Mouse (Mus musculus): ENCODE results near the gene Scn8a. TPM values are rescaled to one million over a fixed set of nuclear protein-coding genes. Genes with fewer than 3 reads are reported as not detected.

The Scn8a gene
- polyA plus RNA-seq, 1 experiment: 107 TPM

DNA sequence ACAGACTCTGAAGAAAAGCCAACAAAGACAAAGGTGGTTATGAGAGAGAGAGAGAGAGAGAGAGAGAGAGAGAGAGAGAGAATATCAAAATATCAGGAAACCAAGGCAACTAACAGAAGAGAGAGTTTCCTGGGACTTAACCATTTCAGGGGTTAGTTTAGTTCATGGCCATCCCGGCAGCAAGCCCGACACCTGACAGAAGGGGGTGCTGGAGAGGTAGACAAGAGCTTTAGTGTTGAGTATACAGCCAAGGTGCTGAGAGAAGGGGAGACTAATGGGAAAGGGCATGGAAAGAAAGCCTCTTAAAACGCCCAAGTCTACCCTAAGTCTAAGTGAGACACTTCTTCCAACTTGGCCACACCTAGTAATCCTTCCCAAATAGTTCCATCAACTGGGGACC, 4.1 kb upstream of the Scn8a start:
- TF ChIP-seq CTCF (IDR thresholded peaks at IDR 0.05; ENCODE audit: borderline replicate concordance, insufficient read depth, low read depth, low read length): peak; percentile 44; the same call in 1 of the 2 replicates
- TF ChIP-seq POLR2A (IDR thresholded peaks at IDR 0.05; ENCODE audit: borderline replicate concordance, insufficient read depth, low read length): no peak
- Histone ChIP-seq H3K4me3 (replicated peaks; ENCODE audit: insufficient read depth, low read depth, low read length) (no peak overlapping the region), H3K27ac (ENCODE audit: insufficient read depth, low read length) (no peak overlapping the region), H3K27me3 (ENCODE audit: control insufficient read depth, insufficient read depth, low read length) (no peaks in the 10 kb centered on the region), H3K4me1 (ENCODE audit: control insufficient read depth, insufficient read depth, low read length) (no peaks in the 10 kb centered on the region)
- 72% methylated on average over 3 of the region's 3 CpGs for WGBS
- DNase-seq: no peak

DNA sequence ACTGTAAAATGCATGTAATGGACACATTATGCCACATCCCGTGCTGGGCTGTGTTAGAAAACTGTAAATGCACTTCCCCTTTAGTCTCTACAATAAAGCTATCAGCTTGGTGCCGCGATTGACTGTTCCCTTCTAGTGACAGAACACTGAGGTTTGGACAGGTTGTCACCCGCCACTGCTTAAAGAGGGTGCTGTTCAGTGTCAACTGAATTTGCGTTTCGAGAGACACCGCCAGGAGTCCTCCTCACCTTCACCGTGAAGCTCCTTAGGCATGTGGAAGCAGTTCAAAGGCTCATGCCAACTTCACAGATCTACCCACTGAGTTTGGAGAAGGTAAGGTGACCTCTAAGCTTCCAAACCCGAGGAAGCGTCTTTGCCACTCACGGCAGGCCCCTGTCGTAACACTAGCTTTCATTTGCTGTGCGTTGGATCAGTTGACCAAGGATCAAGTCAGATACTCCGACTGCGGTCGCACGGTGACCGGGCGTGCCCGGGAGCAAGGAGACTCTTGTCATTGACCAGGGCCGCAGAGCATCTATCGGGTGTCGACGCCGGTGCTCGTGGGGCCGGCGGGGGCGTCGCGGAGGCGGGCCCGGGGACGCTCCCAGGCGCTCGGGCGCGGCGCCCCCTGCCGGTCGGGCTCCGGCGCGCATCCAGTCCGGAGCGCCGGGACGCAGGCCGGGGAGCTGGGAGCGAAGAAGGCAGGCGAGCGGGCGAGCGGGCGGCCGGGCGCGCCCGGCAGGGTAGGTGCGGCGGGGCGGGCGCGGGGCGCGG, 530 bp downstream of the Scn8a start:
- H3K27me3 ChIP-seq (ENCODE audit: control insufficient read depth, insufficient read depth, low read length): no peaks in the 10 kb centered on the region
- DNase-seq: peak; percentile 89 to 91
- WGBS: 1% methylated on average over 59 of the region's 66 CpGs
- H3K27ac ChIP-seq (ENCODE audit: insufficient read depth, low read length): peak overlapping the region; percentile 91
- H3K4me3 ChIP-seq (replicated peaks; ENCODE audit: insufficient read depth, low read depth, low read length): peak overlapping the region; percentile 82
- peaks cover 1% of the 10 kb centered on the region for H3K4me1 ChIP-seq (ENCODE audit: control insufficient read depth, insufficient read depth, low read length)
- peak; percentile 38; the same call in 1 of the 2 replicates for TF ChIP-seq CTCF (IDR thresholded peaks at IDR 0.05; ENCODE audit: borderline replicate concordance, insufficient read depth, low read depth, low read length)
- peak; percentile 68; the same call in 1 of the 2 replicates for TF ChIP-seq POLR2A (IDR thresholded peaks at IDR 0.05; ENCODE audit: borderline replicate concordance, insufficient read depth, low read length)

DNA sequence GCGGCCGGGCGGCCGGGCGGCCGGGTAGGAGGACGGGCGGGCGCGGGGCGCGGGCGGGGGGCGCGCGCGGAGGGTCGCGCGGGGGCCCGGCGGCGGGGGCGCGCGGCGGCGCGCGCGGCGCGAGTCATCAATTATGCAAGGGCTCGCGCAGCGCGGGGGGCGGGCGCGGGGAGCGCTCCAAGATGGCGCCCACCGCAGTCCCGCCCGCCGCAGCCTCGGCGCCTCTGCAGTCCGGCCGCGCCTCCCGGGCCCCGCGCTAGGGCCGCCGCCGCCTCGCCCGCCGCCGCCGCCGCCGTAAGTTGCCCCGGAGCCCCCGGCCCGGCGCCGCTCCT, 1.1 kb downstream of the Scn8a start:
- TF ChIP-seq CTCF (IDR thresholded peaks at IDR 0.05; ENCODE audit: borderline replicate concordance, insufficient read depth, low read depth, low read length) (no peak), POLR2A (IDR thresholded peaks at IDR 0.05; ENCODE audit: borderline replicate concordance, insufficient read depth, low read length) (0 out of 2 replicates have a peak, but pooled peaks have one; percentile 24)
- 4% methylated on average over 60 of the region's 69 CpGs for WGBS

DNA sequence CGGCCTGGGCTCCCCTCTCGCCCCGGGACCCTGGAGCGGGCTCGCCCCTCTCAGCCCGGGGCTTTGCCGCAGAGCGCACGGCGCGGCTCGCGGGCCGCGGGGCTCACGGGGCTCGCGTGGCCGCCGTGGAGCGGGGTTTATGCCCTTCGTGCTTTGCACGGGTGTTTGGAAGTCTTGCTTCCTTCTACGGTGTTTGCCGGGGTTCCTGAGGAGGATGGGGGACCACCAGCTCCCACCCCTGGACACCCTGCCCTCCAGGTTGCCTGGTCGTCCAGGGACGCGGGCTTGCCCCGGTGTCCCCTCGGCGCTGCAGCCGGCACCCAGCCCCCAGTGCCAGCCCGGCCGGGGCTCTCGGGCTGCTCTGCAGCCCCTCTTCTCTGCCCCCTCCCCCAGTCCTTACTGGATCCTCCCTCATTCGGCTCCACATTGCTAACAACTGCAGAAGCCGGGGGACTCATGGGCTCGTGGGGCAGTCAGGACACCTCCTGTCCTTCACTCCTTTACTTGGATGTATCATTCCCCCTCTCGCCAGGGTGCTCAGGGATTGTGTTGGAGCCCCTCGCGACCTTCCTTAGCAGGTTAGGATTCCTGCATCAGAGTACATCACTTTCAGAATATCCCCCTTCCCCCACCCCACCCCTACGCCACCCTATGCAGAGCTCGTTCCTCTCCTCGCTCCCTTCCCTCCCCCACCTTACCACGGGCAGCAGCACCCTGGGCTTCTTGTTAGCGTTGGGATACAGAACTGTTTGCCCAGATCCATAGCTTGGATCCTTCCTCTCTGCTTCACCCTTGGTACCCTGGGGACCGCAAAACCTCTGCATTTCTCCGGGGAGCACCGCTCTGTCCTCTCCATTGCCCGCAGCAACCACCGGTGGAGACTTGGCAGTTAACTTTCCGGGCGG, 1.7 kb downstream of the Scn8a start:
- peak; percentile 55 to 78 for DNase-seq

More for the DNA sequence above, 1.1 kb downstream of the Scn8a start:
- no peaks in the 10 kb centered on the region for H3K27me3 ChIP-seq (ENCODE audit: control insufficient read depth, insufficient read depth, low read length)
- H3K27ac ChIP-seq (ENCODE audit: insufficient read depth, low read length): peak overlapping the region; percentile 87
- peak; percentile 77 to 81 for DNase-seq
- peak overlapping the region; percentile 98 for H3K4me3 ChIP-seq (replicated peaks; ENCODE audit: insufficient read depth, low read depth, low read length)
- H3K4me1 ChIP-seq (ENCODE audit: control insufficient read depth, insufficient read depth, low read length): peaks cover 7% of the 10 kb centered on the region

DNA sequence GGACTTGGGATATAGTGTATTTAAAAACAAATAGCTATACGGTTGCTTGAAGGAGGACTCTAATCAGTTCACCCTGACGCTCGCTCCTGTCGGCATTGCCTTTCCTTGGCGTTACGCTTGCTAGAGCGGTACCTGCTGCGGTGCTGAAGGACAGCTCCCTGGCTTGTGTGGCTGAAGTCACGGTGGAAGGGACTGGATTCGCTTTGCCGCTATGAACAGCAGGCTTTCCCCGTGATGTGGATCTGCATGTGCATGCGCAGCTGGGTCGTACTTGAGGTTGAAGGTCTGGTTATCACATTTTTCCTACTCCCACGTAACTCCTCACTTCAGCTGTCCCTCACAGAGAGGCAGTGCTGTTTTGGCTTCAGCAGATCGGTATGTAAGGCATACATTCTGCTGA, 3.5 kb downstream of the Scn8a start:
- H3K27me3 ChIP-seq (ENCODE audit: control insufficient read depth, insufficient read depth, low read length): no peaks in the 10 kb centered on the region

More for the DNA sequence above, 1.7 kb downstream of the Scn8a start:
- peak overlapping the region; percentile 87 for H3K27ac ChIP-seq (ENCODE audit: insufficient read depth, low read length)
- peak overlapping the region; percentile 98 for H3K4me3 ChIP-seq (replicated peaks; ENCODE audit: insufficient read depth, low read depth, low read length)
- no peaks in the 10 kb centered on the region for H3K27me3 ChIP-seq (ENCODE audit: control insufficient read depth, insufficient read depth, low read length)
- TF ChIP-seq CTCF (IDR thresholded peaks at IDR 0.05; ENCODE audit: borderline replicate concordance, insufficient read depth, low read depth, low read length) (no peak), POLR2A (IDR thresholded peaks at IDR 0.05; ENCODE audit: borderline replicate concordance, insufficient read depth, low read length) (no peak)
- H3K4me1 ChIP-seq (ENCODE audit: control insufficient read depth, insufficient read depth, low read length): peaks cover 13% of the 10 kb centered on the region
- under 1% methylated on average over 53 of the region's 53 CpGs for WGBS

DNA sequence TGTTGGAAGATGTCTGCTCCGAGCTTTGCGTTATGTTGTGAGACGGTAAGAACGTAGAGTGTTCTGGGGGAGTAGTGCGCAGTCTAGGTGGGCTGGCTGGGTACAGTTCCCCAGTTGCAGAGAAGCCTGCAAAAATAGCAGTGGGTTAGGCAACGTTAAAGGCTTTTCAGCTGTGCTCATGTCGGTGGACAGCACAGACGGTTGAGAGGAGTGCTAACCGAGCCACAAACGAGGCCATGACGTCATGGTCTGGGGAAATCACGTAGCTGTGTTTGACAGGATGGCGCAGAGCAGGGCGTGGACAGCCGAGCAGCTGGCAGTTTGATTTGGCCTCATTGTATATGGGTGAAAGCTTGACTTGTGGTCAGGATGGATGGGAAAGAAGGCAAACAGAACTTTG, 9.4 kb downstream of the Scn8a start:
- no peak for DNase-seq
- TF ChIP-seq POLR2A (IDR thresholded peaks at IDR 0.05; ENCODE audit: borderline replicate concordance, insufficient read depth, low read length): no peak
- no peak for TF ChIP-seq CTCF (IDR thresholded peaks at IDR 0.05; ENCODE audit: borderline replicate concordance, insufficient read depth, low read depth, low read length)
- H3K27ac ChIP-seq (ENCODE audit: insufficient read depth, low read length): no peak overlapping the region

More for the DNA sequence above, 3.5 kb downstream of the Scn8a start:
- peaks cover 21% of the 10 kb centered on the region for H3K4me1 ChIP-seq (ENCODE audit: control insufficient read depth, insufficient read depth, low read length)
- 2% methylated on average over 16 of the region's 16 CpGs for WGBS
- TF ChIP-seq CTCF (IDR thresholded peaks at IDR 0.05; ENCODE audit: borderline replicate concordance, insufficient read depth, low read depth, low read length) (no peak), POLR2A (IDR thresholded peaks at IDR 0.05; ENCODE audit: borderline replicate concordance, insufficient read depth, low read length) (peak; percentile 23; the same call in 1 of the 2 replicates)
- peak; percentile 66 to 72 for DNase-seq
- peak overlapping the region; percentile 36 for H3K27ac ChIP-seq (ENCODE audit: insufficient read depth, low read length)
- peak overlapping the region; percentile 93 for H3K4me3 ChIP-seq (replicated peaks; ENCODE audit: insufficient read depth, low read depth, low read length)

DNA sequence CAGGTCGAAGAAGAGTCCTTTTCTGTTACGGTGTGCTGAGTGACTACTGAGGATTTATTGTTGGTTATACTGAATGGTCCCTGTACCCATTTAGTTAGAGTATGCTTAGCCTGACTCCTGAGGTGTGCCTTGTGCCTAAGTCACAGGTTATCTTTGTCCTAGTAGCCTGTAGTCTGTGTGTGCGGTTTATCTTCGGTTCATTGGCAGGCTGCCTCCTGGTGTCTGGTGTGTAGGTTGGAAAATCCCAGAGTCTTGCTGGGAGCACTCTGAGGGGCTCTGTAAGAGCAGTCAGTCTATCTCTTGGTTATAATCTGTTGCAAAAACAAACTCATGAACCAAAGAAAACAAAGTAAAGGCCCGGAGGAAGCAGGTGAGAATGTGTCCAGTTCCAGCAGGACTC, 11.7 kb downstream of the Scn8a start:
- Histone ChIP-seq H3K4me3 (replicated peaks; ENCODE audit: insufficient read depth, low read depth, low read length) (no peak overlapping the region), H3K27ac (ENCODE audit: insufficient read depth, low read length) (no peak overlapping the region), H3K4me1 (ENCODE audit: control insufficient read depth, insufficient read depth, low read length) (peaks cover 34% of the 10 kb centered on the region), H3K27me3 (ENCODE audit: control insufficient read depth, insufficient read depth, low read length) (no peaks in the 10 kb centered on the region)
- peak in 1 of 2 experiments; percentile 52 for DNase-seq
- TF ChIP-seq POLR2A (IDR thresholded peaks at IDR 0.05; ENCODE audit: borderline replicate concordance, insufficient read depth, low read length) (no peak), CTCF (IDR thresholded peaks at IDR 0.05; ENCODE audit: borderline replicate concordance, insufficient read depth, low read depth, low read length) (no peak)
- WGBS: 36% methylated on average over 5 of the region's 5 CpGs

More for the DNA sequence above, 9.4 kb downstream of the Scn8a start:
- Histone ChIP-seq H3K4me1 (ENCODE audit: control insufficient read depth, insufficient read depth, low read length) (peaks cover 45% of the 10 kb centered on the region), H3K27me3 (ENCODE audit: control insufficient read depth, insufficient read depth, low read length) (no peaks in the 10 kb centered on the region), H3K4me3 (replicated peaks; ENCODE audit: insufficient read depth, low read depth, low read length) (no peak overlapping the region)
- 51% methylated on average over 15 of the region's 15 CpGs for WGBS

Measured in cerebellum, adult 2 months (tissue).